Mouse (Mus musculus): ENCODE results near the gene Pramef17. TPM values are rescaled to one million over a fixed set of nuclear protein-coding genes. Genes with fewer than 3 reads are reported as not detected.
"Not testable (repeated sequence)": the region's sequence is repeated elsewhere in the genome, so short reads cannot be mapped to it uniquely, and the experiment has no call there.

The Pramef17 gene
- total RNA-seq (2021), result not detected
- long read RNA-seq, experiment 1, result 0 reads
- long read RNA-seq, experiment 2, result 0 reads

GRCm38 (mm10) chr4:143994269-143994668 is at the start of gene Pramef17:
TSS of gene Pramef17 (minus strand) at chr4:143994369.
- DNase-seq; intact Hi-C loops (cut with DNase I): not testable (repeated sequence)

GRCm38 (mm10) chr4:143988126-143988525 is 6.0 kb downstream of the Pramef17 start:
- peak; percentile 21 to 46 for DNase-seq
- intact Hi-C loops (cut with DNase I), result not testable (repeated sequence)

- intact Hi-C loops (cut with DNase I), result not testable (repeated sequence)
- DNase-seq, result peak; percentile 4 to 43
These were observed 6.7 kb downstream of the Pramef17 start for GRCm38 (mm10) chr4:143987475-143987941.

- intact Hi-C loops (cut with DNase I), result not testable (repeated sequence)
- DNase-seq, result peak; percentile 5 to 19
These were observed 8.4 kb downstream of the Pramef17 start for GRCm38 (mm10) chr4:143985733-143986132.

GRCm38 (mm10) chr4:143985165-143985564 is 9.0 kb downstream of the Pramef17 start:
- DNase-seq, result peak in 1 of 2 experiments; percentile 13
- intact Hi-C loops (cut with DNase I), result not testable (repeated sequence)

- DNase-seq; intact Hi-C loops (cut with DNase I): not testable (repeated sequence)
These were observed 10.7 kb downstream of the Pramef17 start for GRCm38 (mm10) chr4:143983446-143983845.

- DNase-seq; intact Hi-C loops (cut with DNase I): not testable (repeated sequence)
These were observed 27.3 kb downstream of the Pramef17 start, which contains the start of gene Gm13101 for GRCm38 (mm10) chr4:143966850-143967249. TSS of gene Gm13101 (minus strand) at chr4:143966950.

GRCm38 (mm10) chr4:143950916-143951315 is 43.3 kb downstream of the Pramef17 start, which contains the start of gene Pramef25:
TSS of gene Pramef25 (minus strand) at chr4:143951016.
- DNase-seq; intact Hi-C loops (cut with DNase I): not testable (repeated sequence)

Other genes starting within 250 kb of the Pramef17 start
- not detected for gene Gm13023, start 205.0 kb downstream of the Pramef17 start, total RNA-seq (2021)
- not detected for gene Gm13084, start 178.3 kb downstream of the Pramef17 start, total RNA-seq (2021)
- gene Gm13103, start 147.9 kb downstream of the Pramef17 start, total RNA-seq (2021), result not detected
- gene Pramef6, start 94.0 kb downstream of the Pramef17 start, total RNA-seq (2021), result not detected
- gene Pramef25, start 43.4 kb downstream of the Pramef17 start, total RNA-seq (2021), result not detected
- gene Gm13101, start 27.4 kb downstream of the Pramef17 start, total RNA-seq (2021), result not detected
- not detected for gene Pramel4, start 64.8 kb upstream of the Pramef17 start, total RNA-seq (2021)
- not detected for gene Gm13102, start 112.1 kb upstream of the Pramef17 start, total RNA-seq (2021)
- not detected for gene Oog3, start 168.3 kb upstream of the Pramef17 start, total RNA-seq (2021)
- gene Oog2, start 196.3 kb upstream of the Pramef17 start, total RNA-seq (2021), result not detected
- gene C87977, start 218.9 kb upstream of the Pramef17 start, total RNA-seq (2021), result not detected